Mouse (Mus musculus): ENCODE measurements around the gene Farsa.

- TF ChIP-seq CTCF (IDR thresholded peaks at IDR 0.05; ENCODE audit: control insufficient read depth, insufficient read depth, insufficient replicate concordance, low read depth, low read length): no peak
- no peak for TF ChIP-seq POLR2A (IDR thresholded peaks at IDR 0.05; ENCODE audit: control insufficient read depth, low read depth, low read length)
Measured at GRCm38 (mm10) chr8:84846094-84846721, 10.6 kb upstream of the Farsa start.
